Mouse (Mus musculus): ENCODE measurements around the gene Dock9.
"Not testable (repeated sequence)": the region's sequence is repeated elsewhere in the genome, so short reads cannot be mapped to it uniquely, and the experiment has no call there.

Gene Dock9

DNA sequence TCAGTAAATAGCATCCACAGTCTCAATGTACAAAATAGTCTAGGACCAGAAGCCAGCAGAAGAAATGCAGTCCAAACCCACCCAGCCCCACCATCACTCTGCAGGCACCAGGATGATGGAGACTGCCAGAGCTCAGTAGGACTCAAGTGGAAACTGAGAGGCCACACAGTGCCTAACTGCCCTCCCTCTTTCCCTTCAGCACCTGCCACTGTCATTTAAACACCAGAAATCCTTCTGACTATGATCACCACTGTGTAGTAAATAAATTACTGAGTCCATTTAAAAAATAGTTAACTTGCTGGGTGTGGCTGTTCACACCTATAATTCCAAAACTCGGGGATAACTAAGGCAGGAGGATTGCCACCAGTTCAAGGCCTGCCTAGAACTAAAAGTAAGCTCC lies 97.6 kb downstream of the Dock9 start:
- no peak for DNase-seq (ENCODE audit: low read depth)

DNA sequence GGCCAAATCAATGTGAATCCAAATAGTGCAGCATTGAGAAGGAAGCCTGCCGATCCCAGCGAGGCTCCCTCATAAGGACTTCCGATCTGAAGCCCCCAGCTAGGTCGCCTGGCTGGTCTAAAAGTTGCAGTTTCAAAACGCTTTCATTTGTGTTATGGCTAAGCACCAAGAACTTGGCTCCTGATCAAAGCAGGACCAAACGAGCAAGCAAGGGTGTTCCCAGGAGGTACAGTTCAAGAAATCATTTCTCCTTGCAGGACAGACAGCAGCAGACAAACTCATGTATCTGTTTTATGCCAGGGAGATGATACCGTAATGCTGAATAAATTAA lies 99.1 kb downstream of the Dock9 start:
- DNase-seq (ENCODE audit: low read depth) = no peak

DNA sequence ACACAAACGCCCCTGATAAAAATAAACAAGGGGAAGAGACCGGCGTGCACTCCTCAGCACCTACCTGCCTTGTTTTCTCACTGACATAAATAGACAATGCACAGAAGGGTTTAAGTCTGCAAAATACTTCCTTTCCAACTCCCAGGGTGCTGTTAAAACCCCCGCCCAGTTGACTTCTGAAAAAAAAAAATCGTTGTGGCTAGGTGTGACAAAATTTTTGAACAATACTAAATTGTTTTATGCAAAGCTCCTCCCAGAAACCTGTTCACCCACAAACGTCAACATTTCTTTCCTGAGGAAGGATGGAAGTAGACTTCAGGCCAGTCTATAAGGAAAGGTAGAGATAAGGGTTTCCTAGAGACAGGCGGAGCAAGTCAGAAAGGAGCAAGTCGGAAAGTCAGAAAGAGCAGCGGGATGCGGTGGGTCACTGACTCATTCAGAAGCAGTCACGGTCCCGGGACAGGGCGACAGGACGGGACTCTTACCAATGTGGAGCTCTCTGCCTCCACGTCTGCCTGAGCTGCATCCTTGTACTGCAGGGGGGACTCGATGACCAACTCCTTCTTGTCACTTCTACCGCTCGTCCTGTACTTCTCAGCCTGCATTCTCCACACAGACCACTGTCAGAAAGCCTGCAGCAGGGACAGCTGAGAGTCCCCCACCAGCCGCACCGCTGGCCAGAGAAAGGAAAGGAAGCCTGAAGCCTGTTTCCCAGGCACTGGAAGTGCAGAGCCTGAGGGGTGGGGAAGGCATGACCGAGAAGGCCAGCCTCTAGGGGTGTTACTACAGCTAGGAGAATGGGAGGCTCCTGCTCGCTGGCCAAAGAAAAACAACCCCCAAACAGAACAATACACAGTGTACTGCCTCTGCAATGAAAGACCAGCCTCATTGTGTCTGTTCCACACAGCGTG lies 99.7 kb downstream of the Dock9 start:
- DNase-seq (ENCODE audit: low read depth) = no peak

DNA sequence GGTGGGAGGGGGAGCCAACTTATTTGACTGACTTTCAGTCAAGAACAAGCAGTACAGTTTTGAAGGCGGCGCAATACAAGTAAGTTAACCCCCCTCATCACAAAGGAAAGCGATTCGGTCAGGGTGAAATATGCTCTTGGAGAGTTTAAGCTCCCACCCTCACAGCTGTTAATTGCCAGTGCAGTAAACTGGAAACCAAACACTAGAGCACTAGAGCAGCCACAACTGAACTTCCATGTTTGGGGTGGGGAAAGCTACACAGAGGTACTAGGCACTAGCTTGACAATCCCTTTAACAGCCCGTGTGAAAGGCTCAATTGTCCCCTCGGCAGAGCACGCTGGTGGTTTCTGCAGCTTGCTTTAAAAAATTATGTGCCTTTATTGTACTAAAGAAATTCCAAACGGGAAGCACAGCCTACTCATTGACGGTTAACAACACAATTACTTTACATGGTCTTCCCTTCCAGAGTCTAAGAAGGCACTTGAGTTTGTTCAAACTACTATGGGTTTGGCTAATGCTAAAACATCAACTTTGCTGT lies 100.4 kb downstream of the Dock9 start:
- DNase-seq (ENCODE audit: low read depth) = no peak

DNA sequence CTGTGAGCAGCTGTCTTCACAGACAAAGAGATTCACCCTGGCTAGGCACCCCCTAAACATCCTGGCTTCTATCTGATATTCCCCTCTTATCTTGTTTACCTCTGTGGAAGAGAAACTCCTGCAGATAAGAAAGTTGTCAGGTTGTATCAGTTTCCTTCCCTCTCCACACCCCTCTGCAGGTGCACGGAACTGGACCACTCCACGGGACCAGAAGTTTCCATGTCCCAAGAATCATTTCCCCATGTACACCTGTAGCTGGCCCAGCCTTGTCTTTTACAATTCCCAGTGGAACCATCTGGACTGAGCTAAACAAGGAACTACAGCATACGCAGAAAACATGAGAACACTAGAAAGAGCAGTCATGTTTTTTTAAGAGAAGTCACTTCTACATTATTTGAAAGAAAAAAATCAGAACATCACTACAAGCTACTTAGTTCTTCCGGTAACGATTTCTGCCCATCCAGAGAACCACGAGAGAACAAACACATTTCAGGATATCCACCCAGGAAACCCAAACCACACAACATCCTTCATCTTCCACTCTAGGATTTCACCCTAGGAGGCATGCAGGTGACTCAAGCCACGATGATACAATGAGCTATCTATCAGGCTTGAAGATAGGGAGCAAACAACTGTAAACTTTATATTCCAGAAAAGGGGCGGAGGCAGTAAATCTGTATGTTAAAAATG lies 101.1 kb downstream of the Dock9 start:
- DNase-seq (ENCODE audit: low read depth) = peak; percentile 56

DNA sequence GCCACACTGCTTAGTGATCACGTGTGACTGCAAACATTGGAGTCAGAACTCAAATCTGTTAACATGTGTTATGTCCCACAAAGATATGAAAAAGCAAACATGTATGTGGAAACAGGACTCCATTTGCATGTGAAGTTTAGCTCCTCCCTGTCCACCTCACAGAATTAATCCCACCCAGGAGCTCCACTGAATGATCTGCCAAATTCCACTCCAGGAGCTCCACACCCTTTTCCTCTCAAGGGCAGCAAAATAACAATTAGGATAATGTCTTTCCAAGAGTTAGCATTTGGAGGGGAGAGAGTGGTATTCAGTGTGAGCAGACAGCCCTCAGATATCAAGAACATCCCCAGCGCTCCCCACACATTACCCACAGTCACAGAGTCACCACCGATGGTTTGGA lies 102.9 kb downstream of the Dock9 start:
- DNase-seq (ENCODE audit: low read depth) = no peak

DNA sequence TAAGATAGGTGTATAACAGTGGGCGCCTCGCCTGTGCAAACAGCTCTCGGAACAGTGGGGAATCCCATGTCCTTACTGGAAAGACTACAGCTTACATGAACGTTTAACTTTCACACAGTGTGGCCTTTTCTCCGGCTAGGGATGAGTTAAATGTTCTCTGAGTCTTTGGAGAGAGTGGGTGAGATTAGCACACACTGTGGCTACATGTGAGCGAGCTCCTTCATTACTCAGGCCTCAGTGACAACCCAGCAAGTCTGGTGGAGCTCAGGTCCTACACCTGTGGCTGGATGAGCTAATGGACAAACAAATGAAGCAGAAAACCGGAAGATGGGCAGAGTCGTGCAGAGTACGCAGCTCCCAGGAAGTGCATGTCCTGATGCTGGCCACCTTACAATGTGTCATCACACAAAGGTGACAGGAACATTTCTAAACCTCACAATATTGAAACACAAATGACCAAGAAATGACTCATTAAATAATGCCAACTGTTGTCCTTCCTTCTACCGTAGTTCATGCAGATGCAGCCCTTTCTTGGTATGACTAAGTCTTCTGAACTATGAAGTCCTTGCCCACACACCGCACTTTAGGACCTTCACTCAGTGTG lies 103.5 kb downstream of the Dock9 start:
- DNase-seq (ENCODE audit: low read depth) = no peak

DNA sequence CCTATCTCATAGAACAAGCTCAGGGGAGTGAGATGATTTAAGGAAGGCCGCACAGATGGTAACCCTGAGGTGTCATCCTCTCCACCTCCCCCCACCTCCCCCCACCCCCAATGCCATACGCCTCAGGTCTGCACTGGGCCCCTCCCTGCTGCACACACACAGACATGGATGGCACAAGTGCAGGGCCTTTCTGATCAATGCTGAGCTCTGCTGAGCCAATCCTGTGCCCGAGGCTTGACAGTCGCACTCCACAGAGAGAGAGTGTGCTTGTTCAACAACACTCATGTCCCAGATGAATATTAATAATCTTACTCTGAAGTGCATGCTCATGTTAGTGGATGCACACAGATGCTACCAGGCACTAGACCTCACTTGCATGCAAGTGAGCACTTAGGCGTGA lies 108.0 kb downstream of the Dock9 start:
- DNase-seq (ENCODE audit: low read depth) = not testable (repeated sequence)

DNA sequence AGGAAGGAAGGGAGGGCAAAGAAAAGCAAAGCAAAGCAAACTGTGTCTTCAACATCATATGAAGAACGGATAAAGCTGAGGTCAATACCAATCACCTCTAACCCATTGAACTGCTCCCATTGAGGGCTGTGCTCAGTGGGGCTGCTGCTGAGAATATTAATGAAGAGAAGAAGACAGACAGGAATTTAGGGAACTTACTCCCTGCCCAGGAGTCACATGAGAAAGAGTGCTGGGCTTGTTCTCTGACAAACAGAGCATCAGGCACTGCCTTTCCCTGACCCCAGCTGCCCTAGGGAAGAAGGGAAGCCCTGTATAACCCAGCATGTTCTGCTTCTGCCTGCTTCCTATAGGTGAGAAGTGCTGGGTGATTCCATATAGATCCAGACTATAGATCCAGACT lies 109.5 kb downstream of the Dock9 start:
- no peak for DNase-seq (ENCODE audit: low read depth)

DNA sequence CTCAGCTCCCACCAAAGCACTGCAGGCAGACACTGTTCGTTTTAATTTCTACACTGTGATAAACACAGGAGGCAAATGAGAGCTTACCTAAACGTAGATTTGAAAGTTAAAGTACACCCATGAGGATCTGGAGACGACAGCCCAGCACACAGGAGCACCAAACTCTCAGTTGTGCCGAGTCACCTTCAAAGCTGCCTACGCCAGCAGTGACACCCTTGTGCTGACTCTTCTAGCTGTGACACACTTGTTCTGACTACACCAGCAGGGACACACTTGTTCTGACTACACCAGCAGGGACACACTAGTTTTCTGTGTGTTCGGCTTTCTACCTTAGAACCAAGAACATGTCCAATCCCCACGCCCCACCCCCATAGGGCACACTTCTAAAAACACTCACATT lies 110.4 kb downstream of the Dock9 start:
- DNase-seq (ENCODE audit: low read depth) = no peak

DNA sequence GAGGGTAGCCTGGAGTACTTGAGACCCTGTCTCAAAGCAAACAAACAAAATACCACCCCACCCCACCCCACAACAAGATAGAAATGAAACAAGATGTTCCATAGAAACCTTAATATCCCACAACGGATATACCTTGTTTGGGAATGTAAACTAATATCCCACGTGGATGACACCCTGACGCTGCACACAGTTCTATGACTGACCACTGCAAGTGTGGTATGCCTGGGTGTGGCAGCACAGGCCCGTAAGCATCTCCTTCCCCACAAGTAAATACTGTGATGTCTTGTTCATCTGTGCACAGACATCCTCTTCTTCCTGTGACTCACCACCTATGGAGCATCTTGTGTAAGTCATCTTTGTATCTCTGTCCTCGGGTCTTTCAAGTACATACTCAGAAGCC lies 118.7 kb downstream of the Dock9 start:
- no peak for DNase-seq (ENCODE audit: low read depth)

DNA sequence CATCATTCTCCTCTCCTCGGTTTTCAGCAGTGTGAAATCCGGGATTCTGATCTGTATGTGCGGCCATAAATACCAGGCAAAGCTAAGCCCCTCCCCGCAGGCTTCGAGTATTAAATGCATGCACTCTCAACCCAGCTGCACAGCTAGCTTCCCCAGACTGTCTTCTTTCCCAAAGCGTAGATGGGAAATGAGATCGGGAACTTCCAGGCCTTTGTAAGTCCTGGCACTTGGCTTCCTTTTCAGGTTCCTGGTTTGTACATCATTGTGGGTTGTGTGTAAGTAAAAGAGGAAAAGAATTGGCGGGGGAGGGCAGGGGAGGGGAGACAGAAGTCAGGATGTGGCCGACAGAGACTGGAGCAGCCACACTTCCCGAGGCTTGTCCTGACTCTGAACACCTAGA lies 119.2 kb downstream of the Dock9 start:
- DNase-seq (ENCODE audit: low read depth) = no peak

DNA sequence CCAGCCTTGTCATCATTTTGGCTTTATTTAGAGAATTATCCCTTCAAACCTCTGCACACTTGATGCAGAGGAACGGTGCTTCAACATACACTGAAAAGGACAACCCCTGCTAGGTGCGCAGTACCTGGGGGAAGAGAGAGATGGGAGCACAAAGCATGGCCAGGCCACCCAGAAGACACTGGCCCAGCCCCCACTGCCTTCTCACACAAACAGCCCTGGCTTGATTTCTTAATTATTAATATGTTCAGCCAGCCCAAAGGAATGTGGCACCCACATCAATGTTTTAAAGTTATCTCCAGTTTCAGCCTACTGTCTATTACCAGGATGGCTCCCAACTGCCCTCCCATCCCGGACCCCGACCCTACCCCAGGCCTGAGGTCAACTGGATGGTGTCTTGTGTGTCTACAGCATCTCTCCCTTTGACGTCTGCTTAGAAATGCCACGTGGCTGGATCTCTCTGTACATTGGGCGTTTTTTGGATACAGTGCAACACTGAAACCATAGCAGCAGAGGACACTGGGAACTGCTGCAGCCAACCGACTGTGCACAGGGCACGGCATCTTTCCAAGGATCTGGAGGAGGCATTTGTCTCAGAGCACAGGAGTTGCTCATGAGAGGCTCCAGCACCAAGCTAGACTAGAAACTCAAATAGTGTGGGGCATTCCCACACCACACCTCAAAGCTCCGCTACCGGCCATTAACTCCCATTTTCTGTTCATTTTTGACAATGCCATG lies 120.9 kb downstream of the Dock9 start:
- DNase-seq (ENCODE audit: low read depth) = no peak

DNA sequence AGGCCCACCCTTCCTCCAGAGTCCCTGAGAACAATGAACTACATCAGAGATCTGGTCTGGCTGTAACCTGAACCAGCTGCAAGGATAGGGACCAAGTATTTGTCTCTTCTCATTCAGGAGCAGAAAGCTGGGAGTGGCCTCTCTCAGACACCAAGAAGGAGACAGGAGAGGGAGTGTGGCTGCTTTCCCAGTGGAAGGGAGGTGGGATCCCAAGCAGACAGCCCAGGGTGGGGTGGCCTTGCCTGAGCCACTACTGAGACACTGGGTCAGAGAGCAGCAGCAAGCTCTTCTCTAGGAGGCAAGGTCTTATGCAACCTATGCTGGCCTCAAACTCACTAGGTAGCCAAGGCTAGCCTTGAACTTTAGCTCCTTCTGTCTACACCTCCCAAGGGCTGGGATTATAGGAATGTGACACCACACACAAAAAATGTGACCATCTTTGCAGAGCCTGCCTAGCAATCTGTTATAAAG lies 121.5 kb downstream of the Dock9 start:
- no peak for DNase-seq (ENCODE audit: low read depth)

DNA sequence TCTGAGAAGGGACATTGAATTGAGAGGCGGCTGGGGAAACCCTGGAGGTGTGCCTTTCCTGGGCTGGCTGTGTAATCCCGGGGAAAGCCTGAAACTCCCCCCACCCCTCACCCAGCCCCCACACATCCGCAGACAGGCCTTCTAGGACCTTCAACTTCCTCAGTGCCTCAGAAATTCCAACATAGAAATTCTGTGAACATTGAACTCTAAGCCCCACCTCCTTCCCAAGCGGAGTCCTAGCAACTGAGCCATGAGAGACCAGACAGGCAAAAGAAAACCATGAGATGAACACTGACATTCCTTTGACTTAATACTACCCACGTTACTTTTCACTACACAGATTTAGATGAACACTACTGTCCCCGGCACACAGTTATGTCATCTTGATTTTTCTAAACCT lies 122.1 kb downstream of the Dock9 start:
- DNase-seq (ENCODE audit: low read depth) = no peak

DNA sequence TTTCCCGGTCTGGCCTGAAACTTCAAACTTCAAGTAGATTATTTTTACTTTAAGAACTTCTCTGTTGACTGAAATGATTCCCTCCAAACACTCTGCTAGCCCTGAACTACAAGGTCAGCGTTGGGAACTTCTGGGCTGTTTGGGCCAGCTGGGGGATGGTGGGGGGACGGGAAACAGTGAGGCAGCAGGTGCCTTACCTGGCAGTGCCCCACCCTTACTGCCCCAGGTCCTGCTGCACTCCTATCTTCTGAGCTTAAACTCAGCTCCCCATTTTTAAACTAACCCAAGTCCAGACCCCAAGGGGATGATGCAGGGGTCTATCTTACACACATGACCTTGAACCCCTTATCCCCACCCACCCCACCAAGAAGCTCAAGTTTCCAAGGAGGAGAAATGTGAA lies 122.5 kb downstream of the Dock9 start:
- DNase-seq (ENCODE audit: low read depth) = no peak

DNA sequence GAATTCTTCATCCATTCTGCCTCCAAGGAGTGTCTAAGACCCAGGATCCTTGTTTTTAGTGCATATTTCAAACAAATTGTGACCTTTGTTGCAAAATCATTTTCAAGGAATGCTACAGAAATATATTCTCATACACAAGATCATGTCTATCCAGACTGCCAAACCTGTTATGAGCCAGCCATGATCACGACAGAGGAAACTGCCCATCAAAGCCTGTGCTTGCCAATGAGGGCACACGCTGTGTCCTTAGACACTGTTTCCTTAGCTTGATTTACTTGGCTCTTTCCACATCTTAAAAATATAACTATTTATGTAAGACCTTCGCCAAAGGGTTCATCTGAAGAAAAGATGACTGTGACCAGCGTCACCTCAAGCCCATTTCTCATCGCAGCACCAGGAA lies 127.6 kb downstream of the Dock9 start:
- no peak for DNase-seq (ENCODE audit: low read depth)

DNA sequence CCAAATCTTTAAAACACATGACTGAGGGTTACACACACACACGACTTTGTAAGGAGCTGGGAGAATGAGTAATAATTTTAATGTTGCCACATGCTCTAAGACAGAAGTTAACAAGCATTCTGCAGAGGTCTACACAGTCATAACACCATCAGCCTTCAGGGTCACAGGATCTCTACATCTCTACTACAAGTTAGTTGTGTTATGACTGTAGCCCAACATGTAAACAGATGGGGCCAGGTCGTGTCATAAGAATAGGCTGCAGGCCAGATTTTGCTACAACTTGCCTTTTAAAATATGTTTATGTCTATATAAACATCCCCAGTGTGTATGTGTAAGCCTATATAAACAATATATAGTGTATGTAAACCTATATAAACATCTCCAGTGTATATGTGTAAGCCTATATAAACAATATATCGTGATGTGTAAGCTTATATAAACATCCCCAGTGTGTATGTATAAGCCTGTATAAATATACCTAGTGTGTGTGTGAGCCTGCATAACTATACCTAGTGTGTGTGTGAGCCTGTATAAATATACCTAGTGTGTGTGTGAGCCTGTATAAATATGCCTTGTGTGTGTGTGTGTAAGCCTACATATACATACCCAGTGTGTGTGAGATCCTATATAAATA lies 130.9 kb downstream of the Dock9 start:
- no peak for DNase-seq (ENCODE audit: low read depth)

DNA sequence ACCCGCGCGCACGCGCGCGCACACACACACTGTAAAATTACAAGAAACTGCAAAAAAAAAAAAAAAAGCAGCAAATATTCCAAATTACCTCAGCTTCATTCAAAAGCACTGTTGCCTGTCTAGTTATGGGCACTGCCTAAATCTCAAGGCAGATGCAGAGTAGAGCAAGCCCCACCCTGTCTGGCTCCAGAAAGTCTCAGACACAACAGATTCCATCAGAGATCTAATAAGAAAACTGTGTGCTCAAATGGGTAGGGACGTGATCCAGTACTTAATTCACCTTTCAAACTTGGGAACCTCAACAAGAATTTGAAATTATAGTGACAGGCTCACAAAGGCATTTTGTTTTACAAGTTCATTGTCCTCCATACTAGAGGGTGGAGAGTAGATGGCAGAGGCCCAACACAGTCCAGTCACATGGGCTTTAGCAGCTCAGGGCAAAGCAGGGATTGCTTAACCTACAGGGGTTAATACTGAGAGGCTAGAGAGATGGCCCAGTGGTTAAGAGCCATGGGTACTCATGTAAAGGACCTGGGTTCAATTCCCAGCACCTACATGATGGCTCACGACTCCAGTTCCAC lies 131.9 kb downstream of the Dock9 start:
- DNase-seq (ENCODE audit: low read depth) = no peak

DNA sequence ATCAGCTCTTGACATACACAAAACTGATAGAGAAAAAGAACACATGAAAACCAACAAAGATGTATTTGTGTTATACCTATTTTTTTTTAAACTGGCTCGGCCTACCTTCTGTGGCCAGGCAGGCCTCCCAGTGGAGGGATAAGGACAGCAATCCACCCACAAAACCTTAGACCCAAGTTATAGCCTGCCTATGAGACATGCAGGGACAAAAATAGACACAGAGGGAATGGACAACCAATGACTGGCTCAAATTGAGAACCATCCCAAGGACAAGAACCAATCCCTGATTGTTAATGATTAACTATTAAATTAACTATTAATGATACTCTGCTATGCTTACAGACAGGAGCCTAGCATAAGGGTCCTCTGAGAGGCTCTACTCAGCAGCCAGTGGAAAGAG lies 133.7 kb downstream of the Dock9 start:
- DNase-seq (ENCODE audit: low read depth) = no peak

DNA sequence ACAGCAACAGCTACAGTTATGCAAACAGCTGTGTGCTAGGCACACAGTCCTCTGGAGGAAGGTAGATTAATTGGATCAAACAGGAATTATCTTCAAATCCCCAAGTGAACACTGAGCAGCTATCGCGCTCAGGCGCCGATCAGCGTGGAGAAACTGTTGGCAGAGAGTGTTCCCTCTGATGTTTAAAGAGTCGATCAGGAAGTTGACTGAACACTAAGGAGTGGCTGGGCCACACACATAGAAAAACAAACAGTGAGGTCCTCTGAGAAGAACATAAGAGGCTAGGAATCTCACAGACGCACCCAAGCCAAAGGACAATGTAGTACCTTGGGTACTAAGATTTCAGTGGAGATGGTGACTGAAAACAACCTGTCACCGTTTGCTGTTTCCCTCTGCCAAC lies 136.7 kb downstream of the Dock9 start:
- no peak for DNase-seq (ENCODE audit: low read depth)

All from naive thymus-derived CD4-positive, alpha-beta T cell, adult 2 months (primary cell).